Mouse (Mus musculus) heart, postnatal 14 days (tissue): ENCODE results near the gene Rarres2. TPM values are rescaled to one million over a fixed set of nuclear protein-coding genes. Genes with fewer than 3 reads are reported as not detected.
"Not testable (repeated sequence)": the region's sequence is repeated elsewhere in the genome, so short reads cannot be mapped to it uniquely, and the experiment has no call there.

Experiments used
- DNase-seq, 2 experiments: peaks; one replicate each; pipeline ENCODE4 v3.0.0; 2021 to 2022
- intact Hi-C: fragments of 180-260 bp; cut with DNase I; formaldehyde crosslinking; loops from one replicate; pipeline ENCODE4 v1.15.1; 2025
- total RNA-seq, 2 experiments: library from RNA; stranded (reverse); gene quantifications; 2 replicates each; pipeline ENCODE4 v1.2.3; 2021

Gene Rarres2
- total RNA-seq, 2 experiments from 2014 or later = 87.7 to 93.2 TPM

- intact Hi-C loops = no loop called here
These were observed 27.3 kb downstream of the Rarres2 start for GRCm38 (mm10) chr6:48545251-48545650.

GRCm38 (mm10) chr6:48542631-48543030, 30.0 kb downstream of the Rarres2 start:
- intact Hi-C loops = loop anchor here (5.0 kb wide), 1 partner anchor 230 kb away; the partner anchor contains the start of gene Gimap3
- DNase-seq = no peak

More at GRCm38 (mm10) chr6:48545251-48545650, 27.3 kb downstream of the Rarres2 start:
- DNase-seq = no peak

- DNase-seq = no peak
- intact Hi-C loops = loop anchor here (5.0 kb wide), 1 partner anchor 230 kb away; the partner anchor contains the start of gene Gimap3
These were observed 30.8 kb downstream of the Rarres2 start for GRCm38 (mm10) chr6:48541560-48542450.

GRCm38 (mm10) chr6:48540721-48541120, 31.9 kb downstream of the Rarres2 start:
- intact Hi-C loops = loop anchor here (5.0 kb wide), 1 partner anchor 232 kb away; the partner anchor contains the start of gene Gimap3

GRCm38 (mm10) chr6:48539860-48540259, 32.7 kb downstream of the Rarres2 start:
- no peak for DNase-seq
- intact Hi-C loops = loop anchor here (5.0 to 10.0 kb wide), 2 partner anchors 232 to 365 kb away; partner anchors contain the start of gene Gimap3

More at GRCm38 (mm10) chr6:48540721-48541120, 31.9 kb downstream of the Rarres2 start:
- no peak for DNase-seq

- DNase-seq = peak; percentile 73 to 86
- intact Hi-C loops = loop anchor here (10.0 kb wide), 1 partner anchor 364 kb away; no protein-coding TSS in a partner anchor
These were observed 33.5 kb downstream of the Rarres2 start for GRCm38 (mm10) chr6:48538841-48539737.

GRCm38 (mm10) chr6:48537105-48537954, 35.3 kb downstream of the Rarres2 start, which contains the start of gene Atp6v0e2:
TSS of gene Atp6v0e2 (plus strand) at chr6:48537615.
- intact Hi-C loops = loop anchor here (10.0 kb wide), 1 partner anchor 363 kb away; no protein-coding TSS in a partner anchor
- peak; percentile 82 to 84 for DNase-seq

GRCm38 (mm10) chr6:48536091-48536490, 36.5 kb downstream of the Rarres2 start:
- intact Hi-C loops = loop anchor here (10.0 kb wide), 1 partner anchor 361 kb away; no protein-coding TSS in a partner anchor
- no peak for DNase-seq

GRCm38 (mm10) chr6:48534913-48535312, 37.7 kb downstream of the Rarres2 start:
- DNase-seq = no peak
- intact Hi-C loops = loop anchor here (10.0 kb wide), 1 partner anchor 360 kb away; no protein-coding TSS in a partner anchor

GRCm38 (mm10) chr6:48533475-48533874, 39.1 kb downstream of the Rarres2 start:
- DNase-seq = no peak
- intact Hi-C loops = loop anchor here (10.0 kb wide), 1 partner anchor 359 kb away; no protein-coding TSS in a partner anchor

- DNase-seq = no peak
- intact Hi-C loops = loop anchor here (10.0 kb wide), 1 partner anchor 356 kb away; no protein-coding TSS in a partner anchor
These were observed 41.7 kb downstream of the Rarres2 start for GRCm38 (mm10) chr6:48530862-48531261.

- intact Hi-C loops = loop anchor here (10.0 kb wide), 1 partner anchor 355 kb away; no protein-coding TSS in a partner anchor
These were observed 42.6 kb downstream of the Rarres2 start for GRCm38 (mm10) chr6:48529871-48530440.

GRCm38 (mm10) chr6:48529261-48529660, 43.3 kb downstream of the Rarres2 start:
- no peak for DNase-seq
- intact Hi-C loops = no loop called here

More at GRCm38 (mm10) chr6:48529871-48530440, 42.6 kb downstream of the Rarres2 start:
- DNase-seq = no peak

GRCm38 (mm10) chr6:48527901-48528300, 44.7 kb downstream of the Rarres2 start:
- DNase-seq = no peak
- intact Hi-C loops = no loop called here

GRCm38 (mm10) chr6:48524882-48525281, 47.7 kb downstream of the Rarres2 start:
- intact Hi-C loops, DNase-seq: not testable (repeated sequence)
